Comparison of ENCODE assay signal across 8 mouse cellular contexts in the genomic region with DNA sequence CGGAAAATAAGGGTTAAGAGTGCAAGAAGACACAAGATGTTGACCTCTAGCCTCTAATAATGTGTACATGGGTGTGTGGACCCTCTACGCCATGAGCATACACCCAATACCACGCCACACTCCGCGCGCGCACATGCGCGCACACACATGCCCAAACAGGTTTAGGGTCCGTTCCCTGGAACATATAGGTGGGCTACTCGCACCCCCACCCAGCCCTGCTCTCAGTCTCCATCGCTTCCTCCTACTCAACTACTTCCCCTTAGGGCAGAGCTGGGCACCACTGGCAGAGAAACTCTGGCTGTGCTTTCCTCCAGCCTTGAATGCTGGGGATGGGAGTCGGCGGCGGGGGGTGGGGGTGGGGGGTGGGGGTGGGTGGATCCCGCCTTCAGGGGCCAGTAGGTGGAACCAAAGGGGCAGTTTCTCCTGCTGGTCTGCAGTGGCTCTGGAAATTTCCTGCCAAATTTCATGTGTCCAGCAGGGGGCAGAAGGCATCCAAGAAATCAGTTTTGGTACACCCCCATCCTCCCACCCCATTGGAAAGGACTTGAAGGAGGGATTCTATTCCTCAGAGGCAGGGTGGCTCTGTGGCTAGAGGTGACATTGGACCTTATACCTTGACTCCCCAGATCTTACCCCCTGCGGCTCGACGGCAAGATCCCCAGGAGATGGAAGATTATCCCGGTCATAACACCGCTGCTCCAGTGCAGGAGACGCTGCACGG. TPM values are rescaled to one million over a fixed set of nuclear protein-coding genes. Genes with fewer than 3 reads are reported as not detected.
DNase-seq lines count a peak whose midpoint lies in the region; ATAC-seq lines count a peak whose summit lies in the region.

No protein-coding gene starts in this region.

- H3K36me3 ChIP-seq in kidney, embryonic 15.5 days: no peaks in the 10 kb centered on the region
- H3K36me3 ChIP-seq in midbrain, embryonic 12.5 days: no peaks in the 10 kb centered on the region
- no peaks in the 10 kb centered on the region for H3K36me3 ChIP-seq in stomach, embryonic 16.5 days (ENCODE audit: control insufficient read depth, insufficient read depth, low read length)

- H3K4me1 ChIP-seq in kidney, embryonic 15.5 days: peaks cover 11% of the 10 kb centered on the region
- H3K4me1 ChIP-seq in midbrain, embryonic 12.5 days: peaks cover 8% of the 10 kb centered on the region
- H3K4me1 ChIP-seq in stomach, embryonic 16.5 days (ENCODE audit: control insufficient read depth, insufficient read depth, low read length): no peaks in the 10 kb centered on the region

- no peak overlapping the region; the same call in 1 of the 2 replicates for H3K4me2 ChIP-seq in kidney, embryonic 15.5 days
- H3K4me2 ChIP-seq in midbrain, embryonic 12.5 days (replicated peaks): peak overlapping the region; percentile 44
- H3K4me2 ChIP-seq in stomach, embryonic 16.5 days (ENCODE audit: low read depth, low read length): peak overlapping the region; percentile 15; the same call in 1 of the 2 replicates

- peak; percentile 31 for DNase-seq in kidney, adult 11 months
- DNase-seq in cerebellum, adult 9-11 months: peak; percentile 86
- DNase-seq in frontal cortex, postnatal 14 days (ENCODE audit: low spot score in 2 of 2): peak; percentile 57 to 66
- peak; percentile 53 for DNase-seq in induced T-regulatory cell, adult 2 months (ENCODE audit: low read depth)
- peak; percentile 63 to 80 for DNase-seq in left cerebral cortex, postnatal 25 days (ENCODE audit: low spot score in 2 of 2)

- H3K9me3 ChIP-seq in kidney, embryonic 15.5 days (replicated peaks): no peaks in the 10 kb centered on the region
- H3K9me3 ChIP-seq in midbrain, embryonic 12.5 days: no peaks in the 10 kb centered on the region
- H3K9me3 ChIP-seq in stomach, embryonic 16.5 days (replicated peaks; ENCODE audit: control insufficient read depth, low read length): no peaks in the 10 kb centered on the region

- WGBS in kidney, embryonic 15.5 days: 26% methylated on average over 23 of the region's 23 CpGs
- WGBS in midbrain, embryonic 12.5 days: 15% methylated on average over 23 of the region's 23 CpGs
- 16% methylated on average over 23 of the region's 23 CpGs for WGBS in stomach, embryonic 16.5 days

- no peak for ATAC-seq in kidney, embryonic 15.5 days (replicated peaks; ENCODE audit: low FRiP score)
- peak; percentile 50 for ATAC-seq in midbrain, embryonic 12.5 days (ENCODE audit: low FRiP score, low read depth)
- ATAC-seq in stomach, embryonic 16.5 days (ENCODE audit: insufficient read depth, low FRiP score): no peak

- H3K4me3 ChIP-seq in kidney, embryonic 15.5 days (replicated peaks): no peak overlapping the region
- H3K4me3 ChIP-seq in midbrain, embryonic 12.5 days: no peak overlapping the region
- no peak overlapping the region for H3K4me3 ChIP-seq in stomach, embryonic 16.5 days (replicated peaks; ENCODE audit: low read length)

- no peak overlapping the region for H3K9ac ChIP-seq in kidney, embryonic 15.5 days
- H3K9ac ChIP-seq in midbrain, embryonic 12.5 days (replicated peaks): no peak overlapping the region; the same call in 1 of the 2 replicates
- H3K9ac ChIP-seq in stomach, embryonic 16.5 days (ENCODE audit: low read length): no peak overlapping the region

- intact Hi-C loops in left cerebral cortex, postnatal 25 days (cut with DNase I): loop anchor here (5.0 kb wide), 1 partner anchor 417 kb away; no protein-coding TSS in a partner anchor

- no peak overlapping the region for H3K27ac ChIP-seq in kidney, embryonic 15.5 days
- no peak overlapping the region for H3K27ac ChIP-seq in midbrain, embryonic 12.5 days (replicated peaks)
- no peak overlapping the region for H3K27ac ChIP-seq in stomach, embryonic 16.5 days (ENCODE audit: low read length)

- H3K27me3 ChIP-seq in kidney, embryonic 15.5 days: peaks cover 61% of the 10 kb centered on the region
- H3K27me3 ChIP-seq in midbrain, embryonic 12.5 days: peaks cover 56% of the 10 kb centered on the region
- H3K27me3 ChIP-seq in stomach, embryonic 16.5 days (ENCODE audit: control insufficient read depth, insufficient read depth, low read length): peaks cover 19% of the 10 kb centered on the region

RNA-seq across cellular contexts. Expression of gene Cd40, which starts 14.8 kb away (rescaled TPM):
- polyA plus RNA-seq in kidney, embryonic 15.5 days (2015; fragmentation: Nextera tagmentation; extraction: Ambion mirVana): 7.4 and 8.4 TPM in 2 replicates
- total RNA-seq in left cerebral cortex, postnatal 25 days (2021): 1 to 10 TPM in 1 of 2 experiments, under 1 TPM in 1; 0.60 to 1.5 TPM
- 4.8 and 6.8 TPM in 2 replicates for polyA plus RNA-seq in midbrain, embryonic 12.5 days (2016; fragmentation: Nextera tagmentation; extraction: Ambion mirVana)
- polyA plus RNA-seq in stomach, embryonic 16.5 days (2015; fragmentation: Nextera tagmentation; extraction: Ambion mirVana): 7.0 and 7.5 TPM in 2 replicates

RNA-seq across cellular contexts. Expression of gene 1700025C18Rik, which starts 20.3 kb away (rescaled TPM):
- not detected in 2 replicates for polyA plus RNA-seq in kidney, embryonic 15.5 days (2015; fragmentation: Nextera tagmentation; extraction: Ambion mirVana)
- not detected for total RNA-seq in left cerebral cortex, postnatal 25 days (2021)
- polyA plus RNA-seq in midbrain, embryonic 12.5 days (2016; fragmentation: Nextera tagmentation; extraction: Ambion mirVana): not detected in 2 replicates
- not detected in 2 replicates for polyA plus RNA-seq in stomach, embryonic 16.5 days (2015; fragmentation: Nextera tagmentation; extraction: Ambion mirVana)

RNA-seq across cellular contexts. Expression of gene Ncoa5, which starts 35.6 kb away (rescaled TPM):
- 73.5 and 79.6 TPM in 2 replicates for polyA plus RNA-seq in kidney, embryonic 15.5 days (2015; fragmentation: Nextera tagmentation; extraction: Ambion mirVana)
- total RNA-seq in left cerebral cortex, postnatal 25 days (2021): 10 to 100 TPM; 53.8 to 56.3 TPM
- polyA plus RNA-seq in midbrain, embryonic 12.5 days (2016; fragmentation: Nextera tagmentation; extraction: Ambion mirVana): 141 and 148 TPM in 2 replicates
- polyA plus RNA-seq in stomach, embryonic 16.5 days (2015; fragmentation: Nextera tagmentation; extraction: Ambion mirVana): 49.5 and 49.9 TPM in 2 replicates

Comparison
In these comparisons a context has a peak if more than half of its experiments do, and no peak if none do; other contexts are left out.
1. DNase-seq: peak in every context shown above with its lines; median percentile 86 in cerebellum, adult 9-11 months; 72 in left cerebral cortex, postnatal 25 days; 62 in frontal cortex, postnatal 14 days; 53 in induced T-regulatory cell, adult 2 months; 31 in kidney, adult 11 months.